Mouse (Mus musculus) adrenal gland, postnatal 36 days (tissue): Measurements from ENCODE around the gene Ifitm7. TPM values are rescaled to one million over a fixed set of nuclear protein-coding genes. Genes with fewer than 3 reads are reported as not detected.
A peak's percentile ranks its signal among the peaks of the same experiment; 100 is the strongest.
"Not testable (repeated sequence)": the region's sequence is repeated elsewhere in the genome, so short reads cannot be mapped to it uniquely, and the experiment has no call there.

Experiments used
- DNase-seq, 2 experiments: peaks; one replicate each; pipeline ENCODE4 v3.0.0; 2021; ENCODE audit warnings: mixed read lengths in 1 of 2
- total RNA-seq, 2 experiments: library from RNA; stranded (reverse); gene quantifications; 2 replicates each; pipeline ENCODE4 v1.2.3; 2021

Ifitm7 gene
- total RNA-seq, 2 experiments from 2014 or later, result not detected

DNA sequence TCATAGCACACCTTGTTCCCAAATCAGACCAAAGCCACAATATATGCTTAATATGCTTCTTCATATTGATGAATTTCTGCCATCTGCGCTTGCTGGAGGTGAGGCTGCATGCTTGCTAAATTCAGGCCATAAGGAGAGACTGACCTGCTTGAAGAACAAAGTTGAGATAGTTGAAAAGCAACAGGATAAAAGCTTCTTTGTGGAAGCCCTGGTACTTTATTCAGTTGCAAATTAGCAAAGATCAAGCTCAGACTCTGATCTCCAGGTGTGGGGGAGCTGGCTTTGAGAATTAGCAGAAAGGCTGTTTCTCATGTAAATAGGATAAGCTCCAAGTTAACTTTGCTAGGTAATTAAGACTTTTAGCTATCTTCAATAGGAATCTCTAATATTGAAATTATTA is 9.7 kb downstream of the Ifitm7 start:
- DNase-seq, result not testable (repeated sequence)

DNA sequence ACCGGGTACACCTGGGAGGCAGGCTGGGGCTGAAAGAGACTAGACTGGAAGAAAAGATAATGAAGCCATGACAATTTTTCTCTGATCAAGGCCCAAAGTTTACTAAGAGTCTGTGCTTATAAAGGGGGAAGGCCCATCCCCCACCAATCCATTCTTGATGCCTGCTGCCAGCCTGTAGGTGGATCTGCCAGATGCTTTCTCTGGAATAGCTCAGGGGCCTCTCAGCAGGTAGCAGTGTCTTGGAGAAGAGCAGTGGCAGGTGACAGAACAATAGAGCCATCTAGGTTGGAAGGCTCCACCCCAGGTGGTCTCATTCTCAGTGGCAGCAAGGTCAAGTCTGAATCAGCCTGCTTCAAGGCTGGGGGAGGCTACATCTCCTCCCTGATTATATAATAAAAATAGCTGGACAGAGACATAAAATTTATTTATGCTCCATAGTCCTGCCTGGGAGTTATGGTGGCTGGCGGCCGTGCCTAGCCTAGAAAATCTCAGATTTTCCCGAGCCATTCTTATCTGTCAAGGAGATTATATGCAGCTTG is 10.3 kb downstream of the Ifitm7 start:
- not testable (repeated sequence) for DNase-seq

DNA sequence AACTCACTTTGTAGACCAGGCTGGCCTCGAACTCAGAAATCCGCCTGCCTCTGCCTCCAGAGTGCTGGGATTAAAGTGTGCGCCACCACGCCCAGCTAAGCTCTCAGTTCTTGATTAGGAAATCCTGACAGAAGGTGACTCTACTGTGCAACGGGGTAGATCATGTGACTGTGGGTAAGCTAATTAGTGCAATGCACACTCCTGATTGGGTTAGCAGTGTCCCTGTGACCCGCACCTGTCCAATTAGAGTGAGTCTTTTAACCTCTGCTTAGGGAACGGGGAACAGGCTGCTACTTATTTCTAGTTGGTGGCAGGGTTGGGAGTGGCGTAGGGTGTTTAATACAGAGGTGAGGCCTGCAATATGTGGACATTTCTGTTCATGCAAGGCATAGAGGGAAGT is 14.6 kb downstream of the Ifitm7 start:
- DNase-seq, result no peak

DNA sequence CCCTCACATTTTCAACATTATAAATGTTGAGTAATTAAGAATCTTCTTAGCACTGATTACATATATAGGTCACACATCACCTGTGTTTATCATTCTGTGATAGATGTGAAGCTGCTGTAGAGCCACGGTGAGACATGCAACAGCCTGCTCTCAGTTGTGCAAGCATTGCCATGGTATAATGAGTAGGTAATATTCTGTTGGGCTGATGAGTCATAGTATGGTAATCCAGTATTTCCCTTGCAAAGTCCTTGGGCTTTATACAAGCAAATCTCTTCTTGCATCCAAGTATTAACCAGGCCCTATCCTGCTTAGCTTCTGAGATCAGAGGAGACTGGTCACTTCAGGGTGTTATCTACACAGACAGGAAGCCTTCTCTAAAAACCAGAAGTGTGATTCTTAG is 17.6 kb downstream of the Ifitm7 start:
- DNase-seq, result no peak

DNA sequence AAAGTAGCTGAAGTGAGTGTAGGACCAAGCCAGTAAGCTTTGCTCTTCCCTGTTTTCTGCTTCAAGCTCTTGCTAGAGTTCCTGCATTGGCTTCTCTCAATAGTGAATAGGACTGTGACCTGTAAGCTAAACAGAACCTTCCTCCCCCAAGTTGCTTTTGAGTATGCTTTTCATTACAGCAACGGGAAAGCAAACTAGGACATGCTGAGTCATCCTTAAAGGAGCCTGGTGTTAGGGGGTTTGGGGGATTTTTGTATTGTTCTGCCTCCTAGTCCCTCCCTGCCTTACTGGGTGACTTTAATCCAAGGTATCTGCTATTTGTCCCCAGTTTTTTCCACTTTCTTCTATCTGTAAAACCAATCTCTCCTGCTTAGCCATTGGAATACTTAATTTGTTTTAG is 24.6 kb downstream of the Ifitm7 start:
- DNase-seq, result no peak

DNA sequence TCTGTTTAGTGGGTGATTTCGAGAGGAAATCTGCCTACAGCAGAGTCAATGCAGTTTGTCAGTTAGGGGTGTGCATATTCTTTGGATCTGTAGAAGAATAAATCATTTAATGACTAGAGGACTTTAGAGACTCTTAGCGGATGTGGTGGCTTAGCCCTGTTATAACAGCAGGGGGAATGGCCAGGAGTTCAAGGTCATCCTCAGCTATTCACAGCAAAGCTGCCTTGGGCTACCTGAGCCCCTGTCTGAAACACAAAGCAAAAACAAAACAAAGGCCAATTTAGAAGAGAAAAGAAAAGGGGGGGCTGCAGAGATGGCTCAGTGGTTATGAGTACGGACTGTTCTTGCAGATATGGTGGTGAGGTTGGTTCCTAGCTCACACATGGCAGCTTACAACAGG is 35.4 kb downstream of the Ifitm7 start:
- no peak for DNase-seq

DNA sequence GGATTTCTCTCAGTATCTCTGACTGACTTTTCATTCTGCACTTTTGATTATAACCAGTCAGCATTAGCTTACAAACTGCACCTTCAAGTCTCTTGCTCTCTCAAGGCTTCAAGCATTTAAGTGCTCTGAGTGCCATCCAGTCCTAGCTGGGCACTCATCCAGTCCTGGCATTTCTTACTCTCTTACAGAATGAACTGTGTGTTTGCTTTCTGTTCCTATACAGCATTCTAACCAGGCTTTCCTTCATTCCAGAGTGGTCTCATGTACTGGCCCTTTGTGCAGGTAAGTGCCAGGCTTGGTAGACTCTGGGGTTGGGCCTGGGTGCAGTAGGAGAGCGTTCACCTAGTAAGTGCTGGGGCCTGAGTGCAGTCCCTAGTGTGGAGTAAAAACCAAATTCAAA is 40.4 kb downstream of the Ifitm7 start:
- DNase-seq, result no peak

DNA sequence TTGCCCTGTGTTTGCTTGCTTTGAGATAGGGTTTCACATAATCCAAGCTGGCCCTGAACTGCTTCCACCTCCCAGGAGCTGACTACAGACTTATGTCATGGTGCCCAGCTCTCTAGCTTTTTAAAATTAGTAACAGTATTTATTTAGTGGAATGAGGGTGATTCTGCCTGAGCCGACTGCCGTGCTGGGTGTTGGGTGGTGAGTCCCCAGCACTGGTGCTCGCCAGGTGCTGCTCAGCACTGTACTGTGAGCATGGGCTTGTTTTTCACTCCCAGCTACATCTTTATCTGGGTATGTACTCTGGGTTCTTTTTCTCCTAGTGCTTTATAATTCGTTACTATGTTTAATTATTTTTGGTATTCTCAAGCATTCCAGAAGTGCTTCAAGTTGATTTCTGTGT is 41.5 kb downstream of the Ifitm7 start:
- DNase-seq, result no peak

DNA sequence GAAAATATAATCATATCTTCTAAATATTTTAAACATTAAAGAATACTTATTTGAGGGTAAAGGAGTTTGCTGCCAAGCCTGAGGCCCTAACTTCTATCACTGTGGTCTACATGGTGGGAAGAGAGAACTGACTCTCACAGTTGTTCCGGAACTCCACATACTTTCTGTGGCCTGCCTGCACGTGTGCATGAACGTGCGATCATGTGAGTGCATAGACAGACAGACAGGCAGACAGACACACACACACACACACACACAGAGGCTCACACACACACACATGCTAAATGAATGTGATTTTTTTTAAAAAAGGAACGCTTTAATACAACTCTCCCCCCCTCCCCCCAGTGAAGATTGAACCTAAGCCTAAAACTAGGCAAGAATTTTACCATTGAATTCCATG is 41.9 kb downstream of the Ifitm7 start:
- no peak for DNase-seq

DNA sequence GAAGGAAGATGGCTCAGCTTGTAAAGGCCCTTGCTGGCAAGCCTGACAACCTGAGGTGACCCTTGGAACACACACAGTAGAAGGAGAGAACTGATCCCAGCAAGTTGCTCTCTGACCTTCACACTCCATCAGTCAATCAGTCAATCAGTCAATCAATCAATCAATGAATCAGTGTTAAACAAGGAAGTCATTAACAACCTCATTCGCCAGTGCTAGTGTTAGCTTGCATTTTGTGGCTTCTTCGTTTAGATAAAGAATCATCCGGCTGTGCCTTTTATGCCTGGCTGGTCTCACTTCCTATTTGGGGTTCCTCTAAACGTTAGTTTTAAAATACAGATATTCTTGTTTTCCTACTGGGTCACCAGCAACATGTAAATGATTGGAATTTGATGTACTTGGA is 42.5 kb downstream of the Ifitm7 start:
- DNase-seq, result no peak

DNA sequence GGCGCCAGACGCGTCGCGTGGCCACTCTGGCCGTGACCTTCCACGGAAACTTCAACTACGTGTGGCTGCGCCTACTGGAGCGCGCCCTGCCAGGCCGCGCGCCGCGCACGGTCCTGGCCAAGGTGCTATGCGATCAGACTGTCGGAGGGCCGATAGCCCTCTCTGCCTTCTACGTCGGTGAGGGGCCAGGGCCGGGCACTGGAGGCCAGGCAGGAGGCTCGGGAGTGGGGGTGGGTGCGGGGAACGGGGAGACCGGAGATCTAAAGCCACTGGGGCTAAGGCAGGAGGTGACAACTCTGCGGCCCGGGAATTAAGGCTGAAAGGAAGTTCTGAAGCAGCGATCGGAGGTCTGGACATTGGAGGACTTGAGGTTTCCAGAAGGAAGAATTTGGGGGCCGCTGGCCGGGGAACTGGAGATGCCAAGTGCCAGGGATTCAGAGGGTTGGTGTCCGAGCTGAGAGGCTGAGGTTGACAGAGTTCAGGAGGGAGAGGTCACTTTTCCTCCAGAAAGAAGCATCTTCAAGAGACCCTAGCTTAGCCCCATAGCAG is 45.8 kb downstream of the Ifitm7 start:
- no peak for DNase-seq

DNA sequence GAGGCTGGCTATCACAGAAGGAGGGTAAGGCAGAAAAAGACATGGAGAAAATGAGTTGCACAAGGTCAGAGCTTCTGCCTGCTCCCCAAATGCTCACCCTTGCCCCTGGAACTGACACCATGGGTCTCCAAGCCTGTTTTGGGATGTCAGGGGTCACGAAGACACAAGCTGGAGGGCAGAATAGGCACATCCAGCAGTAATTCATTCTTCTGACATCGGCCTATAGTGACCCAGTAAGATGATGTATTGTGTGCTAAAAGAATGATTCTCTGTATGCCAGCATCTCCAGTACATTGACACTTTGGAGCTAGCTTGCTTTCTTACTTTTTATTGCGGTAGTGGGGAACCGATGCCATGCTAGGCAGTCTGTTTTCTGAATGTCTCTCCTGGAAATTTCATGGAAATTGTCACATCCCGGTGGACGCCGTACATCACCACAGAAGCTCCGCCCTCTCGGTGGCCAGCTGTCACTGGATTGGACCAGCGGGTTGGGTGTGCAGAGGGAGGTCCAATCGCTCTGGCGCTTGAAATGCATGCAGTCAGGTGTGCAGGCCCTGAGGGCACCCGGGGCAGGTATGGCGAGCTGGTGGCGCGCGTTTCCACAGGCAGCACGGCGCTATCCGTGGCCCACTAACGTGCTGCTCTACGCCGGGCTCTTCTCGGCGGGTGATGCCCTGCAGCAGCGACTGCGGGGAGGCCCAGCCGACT is 46.4 kb downstream of the Ifitm7 start:
- DNase-seq, result peak; percentile 67 to 74

Other genes starting within 250 kb of the Ifitm7 start
- 10 to 100 TPM; 51.4 to 54.2 TPM for gene Rrn3, start 206.2 kb downstream of the Ifitm7 start, total RNA-seq
- 10 to 100 TPM; 56.1 to 56.6 TPM for gene Ntan1, start 168.0 kb downstream of the Ifitm7 start, total RNA-seq
- 10 to 100 TPM; 82.9 to 90.9 TPM for gene Pdxdc1, start 83.8 kb downstream of the Ifitm7 start, total RNA-seq
- gene Mpv17l, start 83.7 kb downstream of the Ifitm7 start, total RNA-seq, result 10 to 100 TPM in 1 of 2 experiments, 1 to 10 TPM in 1; 9.1 to 12.7 TPM
- 1 to 10 TPM; 1.1 to 1.6 TPM for gene 2900011O08Rik, start 284 bp downstream of the Ifitm7 start, total RNA-seq
- gene Nde1, start 176.4 kb upstream of the Ifitm7 start, total RNA-seq, result 10 to 100 TPM; 40.5 to 46.7 TPM
- gene Marf1, start 176.5 kb upstream of the Ifitm7 start, total RNA-seq, result 100 to 1,000 TPM; 110 to 152 TPM